Mouse (Mus musculus) testis, adult 2 months (tissue): ENCODE data around the gene Immp2l.

Experiments used
- CTCF ChIP-seq: fragments of 200-500 bp; IDR thresholded peaks from 2 replicates; pipeline ENCODE4 v1.5.1; 2012; ENCODE audit warnings: low read depth, mild to moderate bottlenecking, inconsistent platforms, low read length, moderate library complexity; ENCODE audit not compliant: control insufficient read depth, insufficient read depth, insufficient replicate concordance
- POLR2A ChIP-seq: fragments of 200-500 bp; IDR thresholded peaks from 2 replicates; pipeline ENCODE4 v1.6.1; 2012; ENCODE audit warnings: low read depth, mild to moderate bottlenecking, inconsistent platforms, low read length, moderate library complexity; ENCODE audit not compliant: control insufficient read depth

GRCm38 (mm10) chr12:41224538-41224937, 200.6 kb downstream of the Immp2l start:
- TF ChIP-seq POLR2A (no peak), CTCF (no peak)
